Mouse (Mus musculus) gastrocnemius, adult 2 months (tissue): ENCODE results near the gene Snw1. TPM values are rescaled to one million over a fixed set of nuclear protein-coding genes. Genes with fewer than 3 reads are reported as not detected.

Experiments
- DNase-seq: peaks from one replicate; pipeline ENCODE4 v3.0.0; 2022
- H3K27ac ChIP-seq: fragments of 200-600 bp; 2 replicates; pipeline ENCODE4 v1.8.1; 2022; ENCODE audit warnings: mild to moderate bottlenecking
- H3K4me3 ChIP-seq: fragments of 200-600 bp; 2 replicates; pipeline ENCODE4 v1.8.1; 2022; ENCODE audit warnings: mild to moderate bottlenecking, moderate library complexity
- CTCF ChIP-seq: fragments of 200-600 bp; IDR thresholded peaks from 2 replicates; pipeline ENCODE4 v1.8.1; 2022; ENCODE audit warnings: antibody characterized with exemption, mild to moderate bottlenecking, moderate library complexity
- intact Hi-C: fragments of 180-260 bp; cut with DNase I; formaldehyde crosslinking; loops from one replicate; pipeline ENCODE4 v1.15.1; 2025
- total RNA-seq, 2 experiments: library from RNA; stranded (reverse); gene quantifications; 2 replicates each; pipeline ENCODE4 v1.2.3; 2021

Snw1 gene
- total RNA-seq, 2 experiments from 2014 or later = 46.5 to 52.7 TPM

- TF ChIP-seq CTCF = no peak
- peak overlapping the region; percentile 90 for H3K27ac ChIP-seq
- H3K4me3 ChIP-seq = peak overlapping the region; percentile 92
- no peak for DNase-seq
- intact Hi-C loops = no loop called here
Measured at GRCm38 (mm10) chr12:87444211-87444610, 27.9 kb downstream of the Snw1 start.

GRCm38 (mm10) chr12:87443700-87444122, 28.4 kb downstream of the Snw1 start, which contains the start of the genes Slirp and Alkbh1:
Gene Slirp (plus strand): TSS chr12:87443896.
Gene Alkbh1 (minus strand): TSS chr12:87444017.
- DNase-seq = peak; percentile 91
- intact Hi-C loops = no loop called here
- TF ChIP-seq CTCF = no peak
- Histone ChIP-seq H3K27ac (peak within 1 kb of the TSS; percentile 90), H3K4me3 (peak within 1 kb of the TSS; percentile 92)

GRCm38 (mm10) chr12:87443115-87443699, 28.9 kb downstream of the Snw1 start:
- Histone ChIP-seq H3K4me3 (peak overlapping the region; percentile 92), H3K27ac (peak overlapping the region; percentile 90)
- TF ChIP-seq CTCF = 0 out of 2 replicates have a peak, but pooled peaks have one; percentile 4
- intact Hi-C loops = no loop called here
- no peak for DNase-seq

- intact Hi-C loops = no loop called here
- no peak for TF ChIP-seq CTCF
- no peak for DNase-seq
- peak overlapping the region; percentile 92 for H3K4me3 ChIP-seq
- H3K27ac ChIP-seq = peak overlapping the region; percentile 90
Measured at GRCm38 (mm10) chr12:87442177-87443114, 29.6 kb downstream of the Snw1 start.

GRCm38 (mm10) chr12:87428885-87429284, 43.2 kb downstream of the Snw1 start:
- intact Hi-C loops = no loop called here
- no peak overlapping the region for H3K4me3 ChIP-seq
- no peak for DNase-seq
- no peak for TF ChIP-seq CTCF
- H3K27ac ChIP-seq = no peak overlapping the region

GRCm38 (mm10) chr12:87428295-87428694, 43.8 kb downstream of the Snw1 start:
- intact Hi-C loops = no loop called here
- no peak for DNase-seq
- TF ChIP-seq CTCF = no peak
- Histone ChIP-seq H3K27ac (no peak overlapping the region), H3K4me3 (no peak overlapping the region)

GRCm38 (mm10) chr12:87426354-87427031, 45.6 kb downstream of the Snw1 start:
- Histone ChIP-seq H3K27ac (no peak overlapping the region), H3K4me3 (no peak overlapping the region)
- intact Hi-C loops = no loop called here
- TF ChIP-seq CTCF = no peak
- no peak for DNase-seq

- DNase-seq = no peak
- H3K27ac ChIP-seq = no peak overlapping the region
- no peak overlapping the region for H3K4me3 ChIP-seq
- intact Hi-C loops = no loop called here
- no peak for TF ChIP-seq CTCF
Measured at GRCm38 (mm10) chr12:87424516-87424915, 47.6 kb downstream of the Snw1 start.

- intact Hi-C loops = no loop called here
- TF ChIP-seq CTCF = no peak
- DNase-seq = no peak
- Histone ChIP-seq H3K27ac (no peak overlapping the region), H3K4me3 (no peak overlapping the region)
Measured at GRCm38 (mm10) chr12:87423700-87424099, 48.4 kb downstream of the Snw1 start.

GRCm38 (mm10) chr12:87421708-87422507, 50.2 kb downstream of the Snw1 start:
- Histone ChIP-seq H3K27ac (no peak overlapping the region), H3K4me3 (no peak overlapping the region)
- DNase-seq = no peak
- no peak for TF ChIP-seq CTCF
- intact Hi-C loops = no loop called here

GRCm38 (mm10) chr12:87419974-87420485, 52.0 kb downstream of the Snw1 start:
- Histone ChIP-seq H3K4me3 (no peak overlapping the region), H3K27ac (no peak overlapping the region)
- intact Hi-C loops = loop anchor here (5.0 kb wide), 1 partner anchor 153 kb away; the partner anchor contains the start of genes Ahsa1 and Vipas39
- TF ChIP-seq CTCF = no peak
- no peak for DNase-seq

GRCm38 (mm10) chr12:87418921-87419320, 53.2 kb downstream of the Snw1 start:
- intact Hi-C loops = loop anchor here (5.0 kb wide), 1 partner anchor 152 kb away; the partner anchor contains the start of genes Ahsa1 and Vipas39
- H3K4me3 ChIP-seq = no peak overlapping the region

More at GRCm38 (mm10) chr12:87418921-87419320, 53.2 kb downstream of the Snw1 start:
- TF ChIP-seq CTCF = no peak
- DNase-seq = no peak
- H3K27ac ChIP-seq = no peak overlapping the region
